Mouse (Mus musculus): ENCODE data around the gene Epn3.

GRCm38 (mm10) chr11:94468582-94469064 is 31.2 kb downstream of the Epn3 start:
- no peak for TF ChIP-seq CTCF (IDR thresholded peaks at IDR 0.05; ENCODE audit: low read depth)
- no peak for TF ChIP-seq EP300 (optimal IDR thresholded peaks at IDR 0.05)

Data from stomach, postnatal 0 days (tissue).